Mouse (Mus musculus): ENCODE data around the gene Hs2st1.

DNA sequence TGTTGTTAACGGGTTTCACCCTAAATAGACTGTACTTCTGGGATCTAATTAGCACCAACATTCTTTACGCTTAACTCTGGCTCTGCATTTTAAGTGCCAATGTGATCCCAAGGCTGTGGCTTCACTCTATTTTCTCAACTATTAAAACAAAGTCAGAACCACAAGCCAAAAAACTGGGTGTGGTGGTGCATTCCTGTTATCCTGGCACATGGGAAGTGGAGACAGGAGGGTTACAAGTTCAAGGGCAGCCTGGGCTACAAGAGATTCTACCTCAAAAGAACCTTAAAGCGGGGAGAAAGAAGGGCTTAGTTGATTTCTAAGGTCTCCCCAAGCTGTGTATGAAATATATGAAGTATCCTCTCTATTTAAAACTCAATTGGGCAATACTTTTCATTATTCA, 133.9 kb downstream of the Hs2st1 start:
- TF ChIP-seq CTCF (IDR thresholded peaks at IDR 0.05; ENCODE audit: extremely low read depth, insufficient read depth, low read length) (no peak), POLR2A (IDR thresholded peaks at IDR 0.05; ENCODE audit: extremely low read depth, insufficient read depth, low read length) (no peak)
